Mouse (Mus musculus): ENCODE results near the gene Zfp711.

The Zfp711 gene

GRCm38 (mm10) chrX:112600511-112601305 lies at the start of gene Zfp711:
Gene Zfp711 (plus strand): TSS chrX:112600526.
- no peak for DNase-seq (ENCODE audit: low read depth in 2 of 2, low spot score in 2 of 2)

GRCm38 (mm10) chrX:112567716-112568115 lies 32.6 kb upstream of the Zfp711 start:
- no peak for DNase-seq (ENCODE audit: low read depth in 2 of 2, low spot score in 2 of 2)

GRCm38 (mm10) chrX:112601306-112602120 lies 1.2 kb downstream of the Zfp711 start:
- DNase-seq (ENCODE audit: low read depth in 2 of 2, low spot score in 2 of 2): no peak

GRCm38 (mm10) chrX:112675525-112675924 lies 75.2 kb downstream of the Zfp711 start:
- DNase-seq (ENCODE audit: low read depth in 2 of 2, low spot score in 2 of 2): no peak

- DNase-seq (ENCODE audit: low read depth in 2 of 2, low spot score in 2 of 2): no peak
These were observed 80.3 kb downstream of the Zfp711 start for GRCm38 (mm10) chrX:112680605-112681004.
